8 mouse cellular contexts compared by ENCODE assay signal in the genomic region with DNA sequence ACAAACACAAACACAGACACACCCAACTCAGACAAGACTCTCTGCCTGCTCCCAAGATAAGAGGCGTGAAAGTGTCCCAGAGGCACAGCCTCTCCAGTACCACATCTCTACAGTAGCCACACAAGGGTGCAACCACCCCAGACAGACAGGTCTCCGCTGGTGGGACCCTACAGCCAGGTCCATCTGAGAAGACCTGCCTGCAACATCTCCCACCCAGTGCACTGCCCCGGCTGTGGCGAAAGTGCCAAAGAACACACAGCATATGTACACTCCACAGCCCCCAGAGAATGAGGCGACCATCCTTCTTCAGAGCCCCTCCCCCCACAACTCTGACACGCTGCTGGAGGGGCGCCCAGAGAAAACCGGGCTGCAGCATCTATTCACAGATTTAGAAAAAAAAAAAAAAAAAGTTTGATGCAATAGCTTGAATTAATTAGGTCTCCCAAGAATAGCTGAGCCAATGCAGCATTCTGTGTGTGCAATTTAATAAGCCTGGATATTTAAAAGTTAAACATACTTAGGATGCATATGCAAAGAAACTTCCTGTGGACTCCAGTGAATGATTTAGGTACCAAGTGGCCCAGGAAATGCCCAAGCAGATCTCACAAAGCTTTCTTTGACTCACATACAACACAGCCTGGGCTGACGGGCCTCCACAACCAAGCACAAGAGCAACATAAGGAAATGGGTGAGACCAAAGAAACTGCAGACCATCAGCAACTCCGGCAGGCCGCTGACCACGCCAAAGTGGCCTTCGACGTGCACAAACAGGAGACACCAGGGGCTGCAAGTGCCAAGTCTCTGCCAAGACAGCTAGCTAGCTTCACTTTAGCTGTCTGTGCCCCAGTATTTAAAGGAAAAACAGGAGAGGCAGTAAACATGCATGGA. TPM values are rescaled to one million over a fixed set of nuclear protein-coding genes. Genes with fewer than 3 reads are reported as not detected.
DNase-seq lines count a peak whose midpoint lies in the region; ATAC-seq and TF ChIP-seq lines count a peak whose summit lies in the region.

No protein-coding gene starts in this region.

- H3K27me3 ChIP-seq in forebrain, postnatal 0 days (ENCODE audit: insufficient read depth, low read length): no peaks in the 10 kb centered on the region
- H3K27me3 ChIP-seq in limb, embryonic 15.5 days: no peaks in the 10 kb centered on the region
- H3K27me3 ChIP-seq in small intestine, adult 2 months (ENCODE audit: control insufficient read depth, insufficient read depth, low read length): no peaks in the 10 kb centered on the region

- WGBS in forebrain, postnatal 0 days: 3% methylated on average over 14 of the region's 14 CpGs
- whole genome bisulfite sequencing in limb, embryonic 15.5 days: 5% methylated on average over 14 of the region's 14 CpGs
- 10% methylated on average over 14 of the region's 14 CpGs for WGBS in small intestine, adult 2 months

- no peak for ATAC-seq in forebrain, postnatal 0 days
- ATAC-seq in limb, embryonic 15.5 days (ENCODE audit: insufficient number of reproducible peaks, low FRiP score, low TSS enrichment, low read depth): no peak

- H3K36me3 ChIP-seq in forebrain, postnatal 0 days (ENCODE audit: insufficient read depth): no peaks in the 10 kb centered on the region
- peaks cover 11% of the 10 kb centered on the region; the same call in 1 of the 2 replicates for H3K36me3 ChIP-seq in limb, embryonic 15.5 days
- no peaks in the 10 kb centered on the region for H3K36me3 ChIP-seq in small intestine, adult 2 months (ENCODE audit: control insufficient read depth, insufficient read depth, low read length)

- H3K27ac ChIP-seq in forebrain, postnatal 0 days (ENCODE audit: low read depth, low read length): 0 out of 2 replicates have a peak overlapping the region, but pooled peaks have one; percentile 2
- H3K27ac ChIP-seq in limb, embryonic 15.5 days: peak overlapping the region; percentile 83
- peak overlapping the region; percentile 23; the same call in 1 of the 2 replicates for H3K27ac ChIP-seq in small intestine, adult 2 months (ENCODE audit: insufficient read depth, low read depth, low read length)

- peak overlapping the region; percentile 82 for H3K9ac ChIP-seq in forebrain, postnatal 0 days
- H3K9ac ChIP-seq in limb, embryonic 15.5 days: peak overlapping the region; percentile 98

- TF ChIP-seq POLR2A in small intestine, adult 2 months (IDR thresholded peaks at IDR 0.05; ENCODE audit: low read depth, low read length): no peak

- peak; percentile 60 to 73 for DNase-seq in cerebellum, postnatal 14 days
- DNase-seq in cerebellum, postnatal 36 days: no peak
- DNase-seq in right cerebral cortex, postnatal 10 days (ENCODE audit: low spot score in 2 of 2): peak; percentile 76 to 79
- DNase-seq in right cerebral cortex, adult 18-20 months: no peak
- DNase-seq in forebrain, postnatal 0 days: peak; percentile 75
- DNase-seq in frontal cortex, postnatal 25 days (ENCODE audit: low spot score in 2 of 2): no peak

- no peaks in the 10 kb centered on the region for H3K9me3 ChIP-seq in forebrain, postnatal 0 days (ENCODE audit: low read length)
- no peaks in the 10 kb centered on the region for H3K9me3 ChIP-seq in limb, embryonic 15.5 days

- no peak for TF ChIP-seq CTCF in forebrain, postnatal 0 days (IDR thresholded peaks at IDR 0.05; ENCODE audit: low read depth)
- no peak for TF ChIP-seq CTCF in small intestine, adult 2 months (IDR thresholded peaks at IDR 0.05; ENCODE audit: extremely low read depth, insufficient read length, insufficient replicate concordance, low read depth, low read length)

- peaks cover 32% of the 10 kb centered on the region for H3K4me1 ChIP-seq in forebrain, postnatal 0 days (ENCODE audit: insufficient read depth)
- peaks cover 57% of the 10 kb centered on the region for H3K4me1 ChIP-seq in limb, embryonic 15.5 days
- H3K4me1 ChIP-seq in small intestine, adult 2 months (ENCODE audit: control insufficient read depth, insufficient read depth, insufficient read length, low read length): peaks cover 49% of the 10 kb centered on the region

- peak overlapping the region; percentile 79 for H3K4me3 ChIP-seq in forebrain, postnatal 0 days (ENCODE audit: low read depth, low read length)
- H3K4me3 ChIP-seq in limb, embryonic 15.5 days: peak overlapping the region; percentile 90
- H3K4me3 ChIP-seq in small intestine, adult 2 months (ENCODE audit: low read depth, low read length): peak overlapping the region; percentile 91

- peak overlapping the region; percentile 97 for H3K4me2 ChIP-seq in forebrain, postnatal 0 days (ENCODE audit: low read depth)
- peak overlapping the region; percentile 72 for H3K4me2 ChIP-seq in limb, embryonic 15.5 days

RNA-seq across cellular contexts. Expression of a gene that starts 1.9 kb away (rescaled TPM):
- 66.9 and 68.7 TPM in 2 replicates for total RNA-seq in forebrain, postnatal 0 days (2014; rRNA removed)
- polyA plus RNA-seq in forebrain, postnatal 0 days (2015; fragmentation: Nextera tagmentation; extraction: Ambion mirVana): 11.7 and 12.2 TPM in 2 replicates
- 25.2 and 26.8 TPM in 2 replicates for polyA plus RNA-seq in limb, embryonic 15.5 days (2015; fragmentation: Nextera tagmentation; extraction: Ambion mirVana)
- polyA plus RNA-seq in small intestine, adult 2 months (2012; rRNA removed): 27.8 and 48.0 TPM in 2 replicates

RNA-seq across cellular contexts. Expression of a gene that starts 29.1 kb away (rescaled TPM):
- 48.7 and 51.8 TPM in 2 replicates for total RNA-seq in forebrain, postnatal 0 days (2014; rRNA removed)
- 59.9 and 60.7 TPM in 2 replicates for polyA plus RNA-seq in forebrain, postnatal 0 days (2015; fragmentation: Nextera tagmentation; extraction: Ambion mirVana)
- 74.0 and 76.2 TPM in 2 replicates for polyA plus RNA-seq in limb, embryonic 15.5 days (2015; fragmentation: Nextera tagmentation; extraction: Ambion mirVana)
- polyA plus RNA-seq in small intestine, adult 2 months (2012; rRNA removed): 22.5 and 52.0 TPM in 2 replicates

Comparison
In these comparisons a context has a peak if more than half of its experiments do, and no peak if none do; other contexts are left out.
1. DNase-seq: peak in cerebellum, postnatal 14 days (2 of 2), right cerebral cortex, postnatal 10 days (2 of 2) and forebrain, postnatal 0 days (single experiment); none in cerebellum, postnatal 36 days (0 of 2), right cerebral cortex, adult 18-20 months (single experiment) and frontal cortex, postnatal 25 days (0 of 2).
2. H3K27ac ChIP-seq: peak in every context shown above with its lines; median percentile 83 in limb, embryonic 15.5 days; 23 in small intestine, adult 2 months; 2 in forebrain, postnatal 0 days.
3. Peak in every context shown above with its lines, with median percentiles within 50 percentile points of each other: H3K4me3 ChIP-seq.